Mouse (Mus musculus) c-Kit-negative CD71-positive TER-119-positive erythroid progenitor cells, embryonic 14.5 days (primary cell): ENCODE data around the gene Megf8.
"Not testable (repeated sequence)": the region's sequence is repeated elsewhere in the genome, so short reads cannot be mapped to it uniquely, and the experiment has no call there.

Experiments
- DNase-seq: peaks from one replicate; pipeline ENCODE4 v3.0.0-alpha.2; 2013; ENCODE audit warnings: low read depth, low spot score

The Megf8 gene

DNA sequence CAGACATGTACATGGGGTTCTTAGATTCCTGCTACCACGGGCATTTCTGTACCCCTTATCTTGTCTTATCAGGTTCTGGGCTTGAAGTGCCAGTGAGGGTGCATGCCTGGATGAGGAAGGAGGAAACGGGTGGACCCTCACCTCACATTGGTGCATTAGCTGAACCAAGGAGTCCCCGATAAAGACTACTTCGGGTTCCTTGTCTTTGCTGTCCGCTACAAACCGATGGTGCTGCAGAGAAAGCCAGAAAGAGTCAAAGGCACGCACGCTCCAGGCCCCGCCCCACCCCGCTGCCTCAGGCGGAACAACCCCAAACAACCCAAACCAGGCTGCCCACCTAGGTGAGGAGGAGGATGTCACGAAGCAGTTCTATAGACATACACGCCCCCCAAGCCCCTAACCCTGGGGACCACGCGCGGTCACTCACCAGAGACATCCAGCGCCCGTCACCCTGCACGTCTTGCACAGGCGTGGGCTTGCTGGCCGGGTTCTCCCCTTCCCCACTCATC is 20.0 kb upstream of the Megf8 start:
- no peak for DNase-seq

DNA sequence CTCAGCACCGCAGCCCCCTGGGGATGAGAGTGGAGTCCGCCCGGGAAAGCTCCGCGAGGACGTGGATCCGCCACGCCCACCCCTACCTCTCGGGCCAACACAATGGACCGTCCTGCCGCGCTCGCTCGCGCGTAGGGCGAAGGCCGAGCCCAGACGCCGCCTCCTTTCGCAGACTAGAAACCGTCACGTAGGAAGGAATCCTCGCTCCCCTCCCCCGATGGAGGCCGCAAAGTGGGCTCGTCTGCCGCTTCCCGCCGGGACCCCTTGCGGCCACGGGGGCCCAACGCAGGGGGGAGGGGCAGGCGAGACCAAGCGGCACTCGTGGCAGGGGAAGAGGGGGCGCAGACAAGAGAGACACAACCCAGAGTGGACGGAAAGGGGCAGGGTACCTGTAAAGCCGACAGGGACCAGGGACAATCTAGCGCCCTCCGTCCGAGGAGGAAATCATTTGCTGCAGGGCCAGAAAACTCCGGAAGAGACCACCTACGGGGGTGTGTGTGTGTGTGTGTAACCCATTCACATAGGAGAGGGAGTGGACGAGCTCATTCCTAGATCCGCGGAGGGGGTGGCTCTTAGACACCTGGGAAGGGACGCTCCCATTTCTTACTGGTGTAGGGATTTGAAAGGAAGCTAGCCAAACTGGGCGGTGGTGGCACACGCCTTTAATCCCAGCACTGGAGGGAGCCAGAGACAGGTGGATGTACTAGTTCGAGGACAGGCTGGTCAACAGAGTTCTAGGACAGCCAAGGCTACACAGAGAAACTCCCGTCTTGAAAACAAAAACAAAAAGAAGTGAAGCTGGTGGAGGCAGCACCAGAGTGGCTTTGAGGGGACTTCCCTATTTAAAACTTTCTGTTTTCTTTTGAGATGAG is 19.3 kb upstream of the Megf8 start, which contains the start of gene Pafah1b3:
Pafah1b3 (minus strand) TSS at position 533 of the 872 bp plus-strand sequence.
- no peak for DNase-seq

DNA sequence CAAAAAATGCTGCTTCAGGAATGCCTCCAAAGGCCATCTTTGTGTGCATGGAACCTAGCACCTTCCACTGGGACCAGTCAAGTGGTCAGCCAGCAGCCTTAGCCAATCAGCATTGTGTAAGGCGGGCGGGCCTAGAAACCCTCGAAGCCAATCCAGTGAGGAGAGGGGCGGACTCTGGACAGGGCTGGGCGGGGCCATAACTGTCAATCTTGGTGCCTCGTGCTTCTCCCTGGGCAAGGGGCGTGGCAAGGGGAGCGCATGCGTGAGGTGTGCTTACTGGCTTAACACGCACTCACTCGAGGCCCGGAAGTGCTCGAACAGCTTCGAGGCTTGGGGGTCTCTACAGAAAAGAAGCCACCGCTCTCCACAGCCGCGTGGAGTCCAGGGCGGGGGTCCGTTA is 15.9 kb upstream of the Megf8 start, which contains the start of gene Prr19:
Prr19 (plus strand) TSS at position 349 of the 400 bp plus-strand sequence.
- DNase-seq = no peak

DNA sequence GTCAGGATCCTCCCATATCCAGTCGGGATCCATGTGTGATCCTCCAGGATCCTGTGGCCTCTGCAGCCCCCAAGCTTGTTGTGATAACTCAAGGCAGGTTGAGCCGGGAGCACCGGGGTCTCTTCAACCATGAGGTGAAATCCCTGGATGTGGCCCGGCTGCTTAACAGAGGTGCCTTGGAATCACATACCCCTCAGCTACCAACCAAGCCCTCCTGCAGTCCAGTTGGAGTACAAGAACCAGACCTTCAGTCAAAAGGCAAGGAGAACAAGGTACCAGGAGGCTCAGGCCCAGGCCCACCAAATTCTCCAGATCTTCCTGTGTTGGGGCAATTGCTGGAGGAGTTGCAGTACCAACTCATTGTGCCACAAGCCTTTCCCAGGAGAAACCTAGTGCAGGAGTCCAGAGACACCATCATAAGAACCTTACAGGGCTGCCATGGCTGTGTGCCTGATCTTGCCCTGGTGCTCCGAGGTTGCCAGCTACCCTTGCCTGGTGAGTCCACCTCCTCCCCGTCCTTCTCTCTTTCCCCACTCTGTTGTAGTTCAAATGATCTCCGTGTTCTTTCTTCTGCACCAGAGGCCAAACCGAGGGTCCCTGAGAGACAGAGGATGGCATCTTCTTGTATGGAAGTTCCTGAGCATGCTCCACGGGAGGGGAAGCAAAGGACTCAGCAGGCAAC is 13.8 kb upstream of the Megf8 start:
- no peak for DNase-seq

DNA sequence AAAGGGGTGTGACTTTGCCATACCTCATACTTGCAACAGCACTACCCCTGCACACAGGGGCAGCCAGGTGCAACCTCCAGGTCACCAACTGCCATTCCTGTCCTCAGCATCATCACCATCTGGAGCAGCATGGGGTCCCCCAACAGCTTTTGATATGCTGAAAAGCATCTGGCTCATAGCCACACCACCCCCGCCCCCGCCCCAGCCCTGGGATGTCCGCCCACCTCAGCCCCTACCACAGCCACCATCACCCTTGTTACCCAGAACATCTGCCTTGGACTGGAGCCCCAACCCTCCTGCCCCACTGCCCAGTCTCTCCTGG is 13.3 kb upstream of the Megf8 start:
- no peak for DNase-seq

DNA sequence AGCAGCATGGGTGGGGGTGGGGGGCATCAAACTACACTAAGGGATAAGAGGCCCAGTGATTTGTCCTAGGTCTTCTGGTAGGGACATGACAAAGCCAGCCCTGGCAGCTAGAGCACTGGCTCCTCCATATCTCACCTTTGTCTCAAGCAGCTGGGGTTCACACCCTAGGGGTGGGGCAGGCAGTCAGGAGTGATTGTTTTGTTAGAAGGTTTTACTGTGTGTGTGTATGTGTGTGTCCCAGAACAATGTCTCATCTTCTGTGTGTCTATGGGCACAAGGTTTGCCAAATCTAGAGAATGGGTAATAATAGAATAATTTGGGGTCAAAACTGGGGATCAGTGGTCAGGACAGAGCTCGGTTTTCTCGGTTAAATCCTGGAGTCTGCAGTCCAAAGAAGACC is 11.5 kb upstream of the Megf8 start:
- no peak for DNase-seq

DNA sequence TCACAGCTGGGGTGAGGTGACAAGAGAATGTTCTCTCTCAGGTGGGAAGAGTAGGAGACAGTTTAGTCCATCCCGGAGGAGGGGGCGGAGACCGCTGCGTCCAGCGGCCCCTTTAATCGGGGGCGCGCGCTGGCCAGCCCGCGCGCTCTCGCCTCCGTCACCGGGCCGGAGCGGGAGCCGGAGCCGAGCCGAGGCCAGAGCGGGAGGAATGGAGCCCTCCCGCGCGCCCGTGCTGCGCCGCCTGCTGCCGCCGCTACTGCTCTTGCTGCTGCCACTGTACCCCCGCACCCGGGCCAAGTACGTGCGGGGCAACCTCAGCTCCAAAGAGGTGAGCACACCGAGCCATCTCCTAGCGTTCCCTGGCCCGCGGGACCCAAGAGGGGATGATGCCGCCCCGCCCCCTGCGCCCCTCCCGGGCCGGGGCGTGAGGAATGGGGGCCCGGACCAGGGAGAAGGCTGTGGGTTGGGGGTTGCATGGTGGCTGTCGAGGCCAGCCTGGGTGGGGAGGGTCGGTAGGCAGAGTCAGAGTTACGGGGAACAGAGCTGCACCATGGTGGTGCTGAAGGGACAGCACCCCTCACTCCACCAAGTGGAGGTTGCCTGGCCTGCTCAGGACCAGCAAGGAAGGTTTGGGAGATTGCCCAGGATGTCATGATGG is 10.9 kb upstream of the Megf8 start, which contains the start of gene Tmem145:
Tmem145 (plus strand) TSS at position 151 of the 658 bp plus-strand sequence.
- no peak for DNase-seq

DNA sequence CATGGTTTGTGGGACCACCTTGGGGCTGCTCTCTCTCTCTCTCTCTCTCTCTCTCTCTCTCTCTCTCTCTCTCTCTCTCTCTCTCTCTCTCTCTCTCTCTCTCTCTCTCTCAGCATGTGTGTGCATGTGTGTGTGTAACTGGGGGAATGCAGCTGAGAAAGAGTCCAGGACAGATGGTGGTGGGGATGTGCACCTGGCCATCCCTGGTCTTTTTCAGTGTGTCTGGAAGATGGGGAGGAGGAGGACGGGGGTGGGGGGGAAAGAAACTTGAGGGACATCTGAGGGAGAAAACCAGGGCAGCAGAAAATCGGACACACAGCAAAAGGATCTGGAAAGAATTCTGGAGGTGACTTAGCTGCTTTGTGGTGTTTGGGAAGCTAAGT is 10.4 kb upstream of the Megf8 start:
- no peak for DNase-seq

DNA sequence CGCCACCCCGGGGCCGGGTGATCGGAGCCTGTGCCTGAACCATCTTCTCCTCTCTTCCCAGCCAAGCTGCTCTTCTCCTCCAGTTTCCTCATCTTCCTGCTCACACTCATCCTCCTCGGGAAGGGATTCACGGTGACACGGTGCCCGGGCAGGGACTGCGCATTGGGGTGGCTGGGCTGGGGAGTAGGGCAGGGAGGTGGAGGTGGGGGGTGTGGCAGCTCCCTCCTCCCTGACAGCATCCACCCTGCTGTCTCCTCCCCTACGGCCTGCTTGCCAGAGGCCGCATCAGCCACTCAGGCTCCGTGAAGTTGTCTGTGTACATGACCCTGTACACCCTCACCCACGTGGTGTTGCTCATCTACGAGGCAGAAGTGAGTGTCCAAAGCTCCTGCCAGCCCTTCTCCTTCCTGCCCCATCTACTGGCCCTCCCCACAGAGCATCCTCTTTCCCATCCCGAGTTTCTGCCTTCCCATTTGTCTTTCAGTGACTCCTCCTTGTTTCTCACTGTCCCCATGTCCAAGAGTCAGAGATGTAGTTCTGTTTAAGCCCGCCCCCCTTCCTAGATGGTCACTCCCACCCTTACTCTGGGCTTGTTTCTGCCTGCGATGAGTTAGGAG is 8.2 kb upstream of the Megf8 start:
- no peak for DNase-seq

DNA sequence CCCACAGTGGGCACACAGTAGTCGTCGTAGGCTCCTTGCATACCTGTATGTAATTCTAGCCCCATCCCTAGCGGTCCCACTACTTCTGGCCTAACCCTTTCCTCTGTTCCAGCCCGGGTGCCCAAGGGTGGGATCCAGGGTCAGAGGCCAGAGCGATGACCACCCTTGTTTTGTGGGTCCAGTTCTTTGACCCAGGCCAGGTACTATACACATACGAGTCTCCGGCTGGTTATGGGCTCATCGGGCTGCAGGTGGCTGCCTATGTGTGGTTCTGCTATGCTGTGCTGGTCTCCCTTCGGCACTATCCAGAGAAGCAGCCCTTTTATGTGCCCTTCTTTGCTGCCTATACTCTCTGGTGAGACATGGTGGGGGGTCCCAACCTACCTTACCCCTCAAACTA is 7.5 kb upstream of the Megf8 start:
- DNase-seq = no peak

DNA sequence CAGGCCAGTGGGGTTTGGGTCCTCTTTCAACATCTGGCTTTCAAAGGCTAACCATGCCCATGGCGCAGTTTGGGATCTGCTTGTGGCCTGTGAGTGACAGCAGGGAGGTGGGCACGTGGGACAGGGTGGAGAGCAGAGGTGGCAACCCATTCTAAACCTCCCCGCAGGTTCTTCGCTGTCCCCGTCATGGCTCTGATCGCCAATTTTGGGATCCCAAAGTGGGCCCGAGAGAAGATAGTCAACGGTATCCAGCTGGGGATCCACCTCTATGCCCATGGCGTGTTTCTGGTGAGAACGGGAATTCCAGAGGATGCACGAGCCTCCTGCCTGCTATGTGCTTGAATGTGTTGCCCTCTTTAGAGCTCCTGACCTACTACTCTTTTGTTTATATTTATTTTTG is 5.8 kb upstream of the Megf8 start:
- no peak for DNase-seq

DNA sequence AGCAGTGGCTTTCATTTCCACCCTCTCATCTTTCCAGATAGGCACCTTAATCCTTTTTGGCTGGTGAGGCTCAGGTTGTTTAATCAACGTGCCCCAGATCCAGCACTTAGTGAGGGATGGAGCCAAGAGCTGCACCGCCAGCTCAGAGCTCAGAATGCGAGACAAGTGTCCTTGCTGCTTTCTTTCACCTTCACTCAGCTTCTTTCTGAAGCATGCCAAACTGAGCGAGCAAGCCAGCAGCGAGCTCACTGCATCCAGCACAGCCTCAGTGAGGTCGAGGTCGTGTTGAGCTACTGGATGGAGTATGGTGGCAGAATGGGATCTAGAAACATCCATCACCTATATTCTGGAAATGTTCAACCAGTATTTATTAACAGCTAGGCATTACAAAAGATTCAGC is 3.6 kb upstream of the Megf8 start:
- no peak for DNase-seq

DNA sequence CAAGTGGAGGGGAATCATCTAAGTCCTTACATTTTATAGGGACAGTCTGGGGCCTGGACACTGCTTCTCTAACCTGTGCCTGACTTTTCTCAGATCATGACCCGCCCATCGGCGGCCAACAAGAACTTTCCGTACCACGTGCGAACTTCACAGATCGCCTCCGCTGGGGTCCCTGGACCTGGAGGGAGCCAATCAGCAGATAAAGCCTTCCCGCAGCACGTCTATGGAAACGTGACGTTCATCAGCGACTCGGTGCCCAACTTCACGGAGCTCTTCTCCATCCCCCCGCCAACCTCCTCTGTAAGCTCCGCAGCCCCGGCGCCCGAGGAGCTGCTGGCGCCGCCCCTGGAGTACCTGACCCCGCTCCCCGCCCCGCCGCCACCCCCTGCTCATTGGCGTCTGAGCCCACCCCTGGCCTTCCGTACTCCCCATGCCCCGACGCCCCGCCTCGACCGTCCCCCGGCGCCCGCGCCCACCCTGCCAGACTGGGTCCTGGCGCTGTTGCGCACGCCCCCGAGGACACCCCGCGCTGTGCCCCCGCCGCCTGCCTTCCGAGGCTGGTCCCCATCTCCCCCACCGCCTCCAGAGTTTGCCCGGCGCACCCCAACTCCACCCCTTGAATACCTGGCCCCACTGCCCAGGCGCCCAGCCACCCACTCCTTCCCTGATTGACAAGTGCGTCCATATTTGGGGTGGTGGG is 2.2 kb upstream of the Megf8 start:
- DNase-seq = no peak

DNA sequence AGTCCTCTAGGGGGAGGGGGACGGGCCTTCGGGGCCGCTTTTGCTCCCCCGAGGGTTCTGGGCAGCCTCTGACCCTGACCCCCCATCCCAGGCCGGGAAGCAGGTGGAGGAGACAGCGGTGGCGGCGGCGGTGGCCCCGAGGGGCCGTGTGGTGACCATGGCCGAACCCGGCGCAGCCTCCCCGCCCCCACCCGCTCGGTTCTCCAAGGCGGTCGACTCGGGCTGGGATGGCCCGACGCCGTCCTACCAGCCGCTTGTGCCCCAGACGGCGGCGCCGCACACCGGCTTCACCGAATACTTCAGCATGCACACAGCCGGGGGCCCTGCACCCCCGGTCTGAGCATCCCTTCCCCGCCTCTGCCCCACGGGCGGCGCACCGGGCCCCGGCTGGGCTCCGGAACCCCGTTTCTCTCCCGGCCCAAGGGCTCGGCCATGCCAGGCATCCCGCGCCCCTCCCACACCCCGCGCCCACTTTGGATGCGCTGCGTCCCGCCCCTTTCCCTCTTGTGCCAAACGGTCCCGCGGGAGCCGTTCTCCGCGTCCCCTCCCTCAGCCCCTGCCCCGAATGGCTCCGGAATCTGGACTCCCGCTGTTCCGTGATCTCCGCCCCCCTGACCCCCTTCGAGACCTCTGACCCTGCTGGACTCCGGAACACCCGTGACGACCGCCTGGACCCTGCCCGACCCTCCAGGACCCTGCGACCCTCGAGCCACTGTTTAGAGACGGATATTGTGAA is 1.5 kb upstream of the Megf8 start:
- no peak for DNase-seq

DNA sequence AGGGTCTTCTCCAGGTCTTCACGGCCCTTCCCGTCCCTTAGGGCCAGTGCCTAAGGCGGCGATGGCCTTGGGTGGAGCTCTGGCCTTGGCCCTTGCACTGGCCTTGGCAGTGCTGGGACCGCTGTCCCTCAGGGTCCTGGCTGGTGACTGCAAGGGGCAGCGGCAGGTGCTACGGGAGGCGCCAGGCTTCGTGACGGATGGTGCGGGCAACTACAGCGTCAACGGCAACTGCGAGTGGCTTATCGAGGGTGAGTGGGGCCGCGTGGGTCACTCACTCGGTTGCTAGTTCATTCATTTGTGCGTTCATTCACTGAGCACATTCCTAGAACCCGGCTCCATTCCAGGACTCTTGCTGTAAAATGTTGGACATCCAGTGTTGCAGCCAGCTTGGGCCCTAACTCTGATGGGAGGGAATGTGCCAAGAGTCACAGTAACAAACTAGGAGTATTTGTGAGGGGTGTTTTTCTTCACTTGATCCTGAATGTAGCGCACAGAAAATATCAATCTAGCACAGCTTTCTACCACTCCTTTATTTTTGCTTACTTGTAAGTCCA is 559 bp downstream of the Megf8 start:
- DNase-seq = no peak

DNA sequence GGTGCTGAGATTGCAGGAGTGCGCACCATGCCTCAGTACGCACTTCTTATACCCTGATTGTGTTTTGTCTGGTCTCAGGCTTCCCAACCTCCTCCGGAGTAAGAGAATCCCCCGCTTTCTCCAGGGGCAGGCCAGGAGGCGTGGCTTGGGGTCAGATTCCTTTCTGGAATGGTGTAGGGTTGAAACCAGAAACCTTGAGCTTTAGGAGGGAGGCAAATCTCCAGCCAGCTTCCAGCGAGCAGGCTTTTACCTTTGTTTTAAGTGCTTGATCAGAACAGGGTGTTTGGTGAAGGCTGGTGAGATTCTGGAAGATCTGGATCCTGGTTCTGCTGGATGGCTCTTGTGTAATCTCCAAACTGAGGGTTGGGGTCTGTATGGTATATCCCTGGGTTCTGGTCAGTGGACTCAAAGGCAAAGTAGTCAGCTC is 5.1 kb downstream of the Megf8 start:
- no peak for DNase-seq

DNA sequence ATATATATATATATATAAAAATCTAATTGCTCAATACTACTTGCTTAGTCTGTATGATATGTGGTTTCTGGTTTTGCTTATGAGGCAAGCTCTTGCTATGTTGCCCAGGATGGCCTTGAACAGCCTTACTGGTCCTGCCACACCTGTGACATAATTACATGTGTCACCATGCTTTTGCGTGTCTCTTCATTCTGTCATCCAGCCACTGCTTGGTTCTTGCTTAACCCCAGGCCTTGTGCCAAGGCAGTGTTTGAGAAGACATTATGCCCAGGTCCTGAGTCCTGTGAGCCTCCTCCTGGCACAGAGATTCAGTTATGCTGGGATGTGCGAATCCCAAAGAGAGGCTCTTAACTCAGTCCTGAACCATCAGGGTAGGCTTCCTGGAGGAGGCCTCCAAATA is 6.3 kb downstream of the Megf8 start:
- no peak for DNase-seq

DNA sequence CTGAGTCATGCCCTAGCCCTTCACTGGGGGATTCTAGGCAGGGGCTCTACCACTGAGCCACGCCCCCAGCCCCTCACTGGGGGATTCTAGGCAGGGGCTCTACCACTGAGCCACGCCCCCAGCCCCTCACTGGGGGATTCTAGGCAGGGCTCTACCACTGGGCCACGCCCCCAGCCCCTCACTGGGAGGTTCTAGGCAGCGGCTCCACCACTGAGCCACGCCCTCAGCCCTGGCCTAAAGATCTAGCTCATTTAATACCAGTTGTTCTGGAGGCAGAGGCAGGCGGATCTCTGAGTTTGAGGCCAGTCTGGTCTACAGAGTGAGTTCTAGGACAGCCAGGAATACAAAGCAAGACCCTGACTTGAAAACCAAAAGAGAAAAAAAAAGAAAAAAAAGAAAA is 8.5 kb downstream of the Megf8 start:
- DNase-seq = not testable (repeated sequence)

DNA sequence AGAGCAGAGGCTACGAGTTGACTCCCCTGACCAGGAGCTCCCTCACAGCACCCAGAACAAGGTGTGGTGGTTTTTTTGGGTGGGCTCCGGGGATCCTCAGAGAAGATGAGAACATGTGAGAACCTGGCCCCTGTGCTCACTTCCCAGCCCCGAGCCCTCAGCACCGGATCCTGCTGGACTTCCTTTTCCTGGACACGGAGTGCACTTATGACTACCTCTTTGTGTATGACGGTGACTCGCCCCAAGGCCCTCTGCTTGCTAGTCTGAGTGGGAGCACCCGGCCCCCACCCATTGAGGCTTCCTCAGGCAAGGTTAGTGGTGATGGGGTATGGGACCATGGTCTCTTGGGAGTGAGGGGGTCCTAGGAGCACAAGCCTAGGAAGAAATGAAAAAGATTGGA is 9.3 kb downstream of the Megf8 start:
- no peak for DNase-seq

DNA sequence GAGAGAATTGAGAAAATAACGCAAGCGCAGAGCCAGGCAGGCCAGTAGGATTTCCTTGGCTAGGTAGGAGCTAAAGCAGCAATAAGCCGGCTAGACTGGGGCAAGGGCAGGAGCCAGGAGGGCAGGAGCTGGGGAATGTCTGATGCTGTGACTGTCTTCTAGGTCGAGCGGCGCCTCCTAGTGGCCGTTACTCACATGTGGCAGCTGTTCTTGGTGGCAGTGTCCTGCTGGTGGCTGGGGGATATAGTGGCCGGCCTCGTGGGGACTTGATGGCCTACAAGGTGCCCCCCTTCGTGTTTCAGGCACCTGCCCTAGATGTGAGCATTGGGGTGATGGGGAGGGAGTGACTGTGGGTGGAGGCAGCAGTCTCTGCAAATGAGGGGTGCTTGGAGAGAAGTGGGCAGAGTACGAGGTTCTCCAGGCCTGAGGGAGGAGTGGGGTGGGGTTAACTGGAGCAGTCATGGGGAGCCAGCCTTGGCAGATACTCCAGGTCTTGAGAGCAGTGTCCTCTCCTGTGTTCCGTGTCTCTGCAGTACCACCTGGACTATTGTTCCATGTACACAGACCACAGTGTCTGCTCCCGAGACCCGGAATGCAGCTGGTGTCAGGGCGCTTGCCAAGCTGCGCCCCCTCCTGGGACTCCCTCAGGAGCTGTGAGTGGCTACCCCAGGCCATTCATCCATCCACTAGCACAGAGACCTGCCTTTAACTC is 16.8 kb downstream of the Megf8 start:
- peak; percentile 59 for DNase-seq
